Mouse (Mus musculus) kidney, embryonic 16.5 days (tissue): Measurements from ENCODE around the gene Sphkap. TPM values are rescaled to one million over a fixed set of nuclear protein-coding genes. Genes with fewer than 3 reads are reported as not detected.

Experiments
- ATAC-seq: fragments of 200-750 bp; cut with Nextera tagmentation; 2 replicates; pipeline ENCODE4 v1.8.0; 2017; ENCODE audit warnings: moderate TSS enrichment; ENCODE audit not compliant: low FRiP score, low TSS enrichment
- H3K27ac ChIP-seq: fragments of 300-500 bp; sonication (generic); 2 replicates; pipeline ENCODE4 v1.5.1; 2014; ENCODE audit warnings: low read length
- H3K27me3 ChIP-seq: fragments of 300-500 bp; sonication (generic); 2 replicates; pipeline ENCODE4 v1.6.1; 2014; ENCODE audit warnings: low read length, control low read depth, mixed read lengths; ENCODE audit not compliant: insufficient read depth
- H3K36me3 ChIP-seq: fragments of 300-500 bp; sonication (generic); 2 replicates; pipeline ENCODE4 v1.6.1; 2014; ENCODE audit warnings: low read length, control low read depth, mixed read lengths; ENCODE audit not compliant: insufficient read depth
- H3K4me1 ChIP-seq: fragments of 300-500 bp; sonication (generic); 2 replicates; pipeline ENCODE4 v1.6.1; 2014; ENCODE audit warnings: low read length, control low read depth, mixed read lengths; ENCODE audit not compliant: insufficient read depth
- H3K4me2 ChIP-seq: fragments of 300-500 bp; sonication (generic); replicated peaks from 2 replicates; pipeline ENCODE4 v1.6.1; 2014; ENCODE audit warnings: low read depth, low read length
- H3K4me3 ChIP-seq: fragments of 300-500 bp; sonication (generic); 2 replicates; pipeline ENCODE4 v1.5.1; 2014; ENCODE audit warnings: mild to moderate bottlenecking, low read length
- H3K9ac ChIP-seq: fragments of 300-500 bp; sonication (generic); replicated peaks from 2 replicates; pipeline ENCODE4 v1.6.1; 2014; ENCODE audit warnings: low read length
- H3K9me3 ChIP-seq: fragments of 300-500 bp; sonication (generic); 2 replicates; pipeline ENCODE4 v1.6.1; 2016; ENCODE audit warnings: low read length, control low read depth
- WGBS: fragments of 180-500 bp; shearing (Covaris S2); extraction: QIAGEN DNeasy Blood & Tissue Kit; methylation state at CpG from one replicate; pipeline ENCODE4 v1.1.7; 2014; 5-methylcytosine and 5-hydroxymethylcytosine counted together
- polyA plus RNA-seq: library from polyadenylated mRNA; unstranded; fragments of >200 nt; fragmentation: Nextera tagmentation; extraction: Ambion mirVana; gene quantifications from 2 replicates; pipeline ENCODE4 v1.2.1, GENCODE M21; 2015

Gene Sphkap
- polyA plus RNA-seq, 1 experiment from 2014 or later, result 0.10 TPM

DNA sequence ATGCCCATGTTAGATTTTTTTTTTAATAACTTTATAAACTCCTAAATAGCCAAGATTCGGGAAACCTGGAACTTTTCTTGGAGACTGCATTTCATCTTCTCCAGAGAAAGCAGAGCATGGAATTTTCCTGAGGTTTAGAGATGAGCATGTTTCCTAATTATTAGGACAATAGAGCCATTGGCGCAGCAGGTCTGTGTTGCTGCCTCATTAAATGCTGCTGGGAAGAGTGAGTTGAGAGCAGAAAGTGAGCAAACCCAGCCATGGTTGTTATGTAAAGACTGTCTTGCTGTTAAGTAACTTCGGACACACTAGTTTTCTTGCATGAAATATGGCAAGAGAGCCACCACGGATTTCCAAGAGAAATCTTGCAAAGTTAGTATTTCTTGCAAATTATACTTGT is 18.6 kb downstream of the Sphkap start:
- no peaks in the 10 kb centered on the region for H3K27me3 ChIP-seq
- no peaks in the 10 kb centered on the region for H3K36me3 ChIP-seq
- H3K4me1 ChIP-seq, result no peaks in the 10 kb centered on the region
- no peak overlapping the region for H3K9ac ChIP-seq
- ATAC-seq, result no peak
- H3K9me3 ChIP-seq, result no peaks in the 10 kb centered on the region
- no peak overlapping the region for H3K4me3 ChIP-seq
- 81% methylated on average over 4 of the region's 4 CpGs for WGBS
- no peak overlapping the region for H3K4me2 ChIP-seq
- H3K27ac ChIP-seq, result no peak overlapping the region

DNA sequence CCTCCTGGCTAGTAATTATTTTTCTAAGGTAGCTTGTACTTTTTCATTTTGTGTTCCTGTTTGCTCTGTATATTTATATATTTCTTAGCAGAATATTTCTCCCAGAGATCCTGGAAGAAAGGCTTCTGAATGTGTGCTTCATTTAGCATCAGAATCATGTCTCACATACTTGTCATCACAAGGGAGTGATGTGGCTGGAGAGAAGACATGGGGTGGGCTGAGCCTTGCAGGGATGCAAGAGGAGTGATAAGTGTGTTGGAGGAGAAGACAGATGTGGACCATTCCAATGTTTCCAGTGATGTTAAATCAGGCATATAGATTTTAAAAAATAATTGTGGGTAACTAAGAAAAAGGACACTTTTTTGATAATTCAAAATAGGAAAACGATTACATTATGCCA is 30.6 kb downstream of the Sphkap start:
- no peak overlapping the region for H3K4me2 ChIP-seq
- no peaks in the 10 kb centered on the region for H3K27me3 ChIP-seq
- no peak overlapping the region for H3K27ac ChIP-seq
- WGBS, result 69% methylated on average over 1 of the region's 1 CpGs
- no peaks in the 10 kb centered on the region for H3K36me3 ChIP-seq
- no peak overlapping the region for H3K9ac ChIP-seq
- H3K4me3 ChIP-seq, result no peak overlapping the region
- no peaks in the 10 kb centered on the region for H3K4me1 ChIP-seq
- ATAC-seq, result no peak
- no peaks in the 10 kb centered on the region for H3K9me3 ChIP-seq

DNA sequence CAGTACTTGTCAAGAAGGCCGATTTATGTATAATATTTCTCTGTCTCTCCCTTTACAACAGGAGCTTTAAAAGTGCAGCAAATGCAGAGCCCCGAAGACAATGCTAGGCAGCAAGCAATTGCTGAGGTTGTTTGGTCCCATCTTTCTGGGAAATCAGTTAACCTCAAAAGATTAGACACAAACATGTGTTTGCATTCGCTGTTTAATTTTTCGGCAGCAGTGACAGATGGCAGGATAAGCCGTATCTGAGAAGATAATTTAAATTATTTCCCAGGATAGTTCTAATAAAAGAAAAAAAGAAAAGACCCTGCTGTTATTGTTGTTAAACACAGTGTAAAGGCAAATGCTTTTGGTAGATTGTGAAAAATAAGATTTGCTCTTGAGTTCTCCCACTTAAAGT is 41.5 kb downstream of the Sphkap start:
- Histone ChIP-seq H3K9ac (no peak overlapping the region), H3K27ac (no peak overlapping the region), H3K36me3 (no peaks in the 10 kb centered on the region), H3K4me2 (no peak overlapping the region), H3K4me1 (no peaks in the 10 kb centered on the region), H3K9me3 (no peaks in the 10 kb centered on the region), H3K4me3 (no peak overlapping the region), H3K27me3 (no peaks in the 10 kb centered on the region)
- no peak for ATAC-seq
- 87% methylated on average over 5 of the region's 5 CpGs for WGBS

DNA sequence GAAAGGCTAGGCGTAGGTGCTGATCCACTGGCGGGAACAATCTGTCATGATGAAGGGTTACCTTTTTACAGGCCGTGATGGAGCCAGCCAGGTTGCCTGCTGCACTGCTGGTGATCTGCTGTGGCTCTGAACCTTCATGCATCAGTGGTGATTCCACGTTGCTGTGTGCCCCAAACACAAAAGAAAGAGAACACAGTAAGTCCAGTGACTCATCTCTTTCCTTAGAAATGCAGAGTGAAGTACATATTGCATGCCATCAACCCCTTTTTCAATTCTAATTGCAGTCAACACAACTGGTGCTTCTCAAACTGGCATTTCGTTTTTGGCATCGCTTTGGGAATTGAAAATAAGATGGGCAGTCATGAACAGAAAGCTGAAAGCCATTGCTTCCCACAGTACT is 45.8 kb downstream of the Sphkap start:
- H3K4me2 ChIP-seq, result no peak overlapping the region
- WGBS, result 79% methylated on average over 6 of the region's 6 CpGs
- no peaks in the 10 kb centered on the region for H3K36me3 ChIP-seq
- no peaks in the 10 kb centered on the region for H3K4me1 ChIP-seq
- no peak overlapping the region for H3K27ac ChIP-seq
- H3K27me3 ChIP-seq, result no peaks in the 10 kb centered on the region
- H3K9ac ChIP-seq, result no peak overlapping the region
- ATAC-seq, result no peak
- no peaks in the 10 kb centered on the region for H3K9me3 ChIP-seq
- no peak overlapping the region for H3K4me3 ChIP-seq

DNA sequence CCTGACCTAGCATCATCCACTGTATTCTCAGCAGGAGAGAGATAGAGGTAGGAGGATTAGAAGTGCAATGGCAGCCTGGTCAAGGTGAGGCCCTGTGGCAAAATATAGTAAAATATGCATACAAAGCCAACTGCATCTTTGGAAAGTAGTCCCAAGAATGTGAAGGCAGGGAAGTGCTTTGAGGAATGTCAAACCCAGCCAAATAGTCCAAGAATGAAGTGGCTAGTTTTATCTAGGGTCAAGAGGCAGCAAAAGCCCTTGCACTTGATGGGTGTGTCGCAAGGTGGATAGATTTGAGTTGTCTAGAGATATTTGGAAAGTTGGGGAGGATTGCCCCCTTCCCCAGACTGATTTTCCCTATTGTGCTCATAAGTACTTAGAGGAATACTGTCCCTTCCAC is 61.5 kb downstream of the Sphkap start:
- no peak for ATAC-seq
- no peak overlapping the region for H3K9ac ChIP-seq
- no peak overlapping the region for H3K4me2 ChIP-seq
- no peaks in the 10 kb centered on the region for H3K4me1 ChIP-seq
- H3K9me3 ChIP-seq, result no peaks in the 10 kb centered on the region
- H3K27me3 ChIP-seq, result no peaks in the 10 kb centered on the region
- no peak overlapping the region for H3K27ac ChIP-seq
- 78% methylated on average over 1 of the region's 1 CpGs for WGBS
- H3K4me3 ChIP-seq, result no peak overlapping the region
- no peaks in the 10 kb centered on the region for H3K36me3 ChIP-seq

DNA sequence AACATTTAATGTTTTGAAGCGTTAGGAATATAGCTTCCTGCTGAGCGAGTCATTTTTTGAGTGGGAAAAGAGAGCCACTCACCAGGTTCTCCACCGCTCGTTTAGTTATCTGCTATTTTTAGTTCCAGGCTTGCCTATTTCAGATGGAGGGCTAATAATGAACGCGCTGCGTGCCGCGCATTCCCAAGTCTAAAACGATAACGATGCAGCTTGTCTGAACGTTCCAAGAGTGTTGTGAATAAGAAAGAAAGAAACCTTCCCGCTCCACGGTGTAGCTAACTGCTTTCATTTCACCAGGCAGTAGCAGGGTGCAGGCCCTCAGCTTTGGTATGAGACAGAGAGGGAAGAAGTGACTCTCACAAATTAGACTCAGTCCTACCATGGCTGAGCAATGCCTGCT is 62.4 kb downstream of the Sphkap start:
- Histone ChIP-seq H3K27me3 (no peaks in the 10 kb centered on the region), H3K4me2 (no peak overlapping the region), H3K9me3 (no peaks in the 10 kb centered on the region), H3K36me3 (no peaks in the 10 kb centered on the region), H3K9ac (no peak overlapping the region), H3K4me1 (no peaks in the 10 kb centered on the region), H3K4me3 (no peak overlapping the region), H3K27ac (no peak overlapping the region)
- WGBS, result 88% methylated on average over 14 of the region's 14 CpGs
- ATAC-seq, result no peak

DNA sequence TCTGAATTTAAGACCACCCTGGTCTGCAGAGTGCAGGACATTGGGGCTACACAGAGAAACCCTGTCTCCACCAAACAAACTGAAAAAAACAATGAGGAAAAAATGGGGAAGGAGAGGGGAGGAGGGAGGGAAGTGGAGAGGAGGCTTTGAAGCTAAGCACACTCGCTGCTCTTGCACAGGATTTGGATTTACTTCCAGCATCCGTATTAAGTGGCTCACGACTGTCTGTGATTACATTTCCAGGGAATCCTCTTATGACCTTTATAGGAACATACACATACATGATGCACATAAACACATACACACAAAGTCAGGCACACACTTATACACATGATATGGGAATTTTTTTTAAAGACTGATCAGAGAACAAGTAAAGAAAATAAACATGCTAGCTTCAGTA is 62.9 kb downstream of the Sphkap start:
- H3K4me3 ChIP-seq, result no peak overlapping the region
- 63% methylated on average over 3 of the region's 3 CpGs for WGBS

DNA sequence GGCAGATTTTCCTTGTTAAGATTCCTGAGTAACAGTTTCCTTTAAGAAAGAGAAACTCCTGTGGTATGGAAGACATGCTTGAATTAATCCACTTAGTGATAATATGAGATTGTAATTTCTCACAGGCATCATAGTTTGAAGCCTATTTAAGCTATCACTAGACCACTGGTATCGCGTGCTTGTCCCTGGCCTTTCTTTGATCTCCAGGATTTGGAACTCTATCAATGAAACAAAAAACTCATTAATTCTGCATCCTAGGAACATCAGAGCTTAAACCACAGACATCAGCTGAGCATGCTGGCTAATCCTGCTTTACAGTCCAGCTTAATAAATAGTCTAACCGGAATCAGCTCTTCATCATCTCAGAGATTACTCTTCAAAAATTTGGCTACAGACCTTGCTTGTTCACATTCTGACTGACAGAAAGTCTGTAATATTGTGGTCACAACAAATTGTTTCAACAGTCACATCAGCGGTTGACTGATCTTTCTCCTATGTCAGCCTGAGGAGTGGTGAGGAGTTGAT is 65.2 kb downstream of the Sphkap start:
- no peak overlapping the region for H3K9ac ChIP-seq
- no peaks in the 10 kb centered on the region for H3K4me1 ChIP-seq
- ATAC-seq, result no peak
- H3K27me3 ChIP-seq, result no peaks in the 10 kb centered on the region
- no peaks in the 10 kb centered on the region for H3K36me3 ChIP-seq
- H3K4me3 ChIP-seq, result no peak overlapping the region
- H3K27ac ChIP-seq, result no peak overlapping the region
- H3K9me3 ChIP-seq, result no peaks in the 10 kb centered on the region
- H3K4me2 ChIP-seq, result no peak overlapping the region
- WGBS, result 75% methylated on average over 4 of the region's 4 CpGs

More for the DNA sequence above, 62.9 kb downstream of the Sphkap start:
- Histone ChIP-seq H3K9ac (no peak overlapping the region), H3K36me3 (no peaks in the 10 kb centered on the region), H3K9me3 (no peaks in the 10 kb centered on the region), H3K4me1 (no peaks in the 10 kb centered on the region), H3K4me2 (no peak overlapping the region), H3K27me3 (no peaks in the 10 kb centered on the region), H3K27ac (no peak overlapping the region)
- no peak for ATAC-seq

DNA sequence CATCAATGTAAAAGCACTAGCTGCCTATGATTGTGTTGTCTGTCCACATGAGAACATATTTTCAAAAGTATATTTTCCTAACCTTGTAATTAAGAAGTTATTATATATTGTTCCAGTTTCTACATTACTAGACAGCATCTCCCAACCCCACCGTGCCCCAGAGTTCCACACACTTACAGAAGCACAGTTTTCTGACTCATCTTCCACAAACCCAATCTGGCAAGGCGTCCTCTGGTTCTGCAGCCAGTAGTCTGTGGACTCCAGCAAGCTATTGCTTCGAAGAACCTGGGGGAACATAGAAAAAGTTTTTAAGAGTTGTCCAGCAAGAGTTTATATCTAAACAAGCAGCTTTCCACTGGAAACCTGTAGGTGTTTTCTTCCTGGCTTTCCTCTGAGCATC is 68.6 kb downstream of the Sphkap start:
- Histone ChIP-seq H3K4me3 (no peak overlapping the region), H3K4me1 (no peaks in the 10 kb centered on the region), H3K36me3 (no peaks in the 10 kb centered on the region), H3K4me2 (no peak overlapping the region), H3K9me3 (no peaks in the 10 kb centered on the region), H3K9ac (no peak overlapping the region), H3K27ac (no peak overlapping the region), H3K27me3 (no peaks in the 10 kb centered on the region)
- ATAC-seq, result no peak
- WGBS, result 85% methylated on average over 3 of the region's 3 CpGs

DNA sequence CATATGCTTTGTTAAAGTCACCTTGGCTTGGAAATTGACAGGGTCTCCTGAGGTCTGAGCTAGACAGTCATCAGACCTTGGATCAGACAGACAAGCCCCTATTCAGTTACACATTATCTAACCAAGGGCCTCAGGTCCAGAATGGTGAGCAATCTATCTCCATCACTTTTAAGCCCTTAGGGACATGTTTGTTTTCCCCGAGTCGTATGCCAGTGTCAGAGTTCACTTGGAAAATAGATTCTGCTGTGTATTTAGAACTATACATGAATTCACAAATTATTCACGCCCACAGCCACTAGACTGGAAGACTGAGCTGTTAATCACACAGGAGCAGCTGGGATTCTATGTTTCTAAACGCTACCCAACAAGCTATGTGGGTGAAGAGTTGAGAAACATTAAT is 91.1 kb downstream of the Sphkap start:
- Histone ChIP-seq H3K27ac (no peak overlapping the region), H3K4me2 (no peak overlapping the region), H3K4me3 (no peak overlapping the region), H3K9ac (no peak overlapping the region), H3K4me1 (no peaks in the 10 kb centered on the region), H3K27me3 (no peaks in the 10 kb centered on the region), H3K9me3 (no peaks in the 10 kb centered on the region), H3K36me3 (no peaks in the 10 kb centered on the region)
- ATAC-seq, result no peak
- 24% methylated on average over 4 of the region's 4 CpGs for WGBS

DNA sequence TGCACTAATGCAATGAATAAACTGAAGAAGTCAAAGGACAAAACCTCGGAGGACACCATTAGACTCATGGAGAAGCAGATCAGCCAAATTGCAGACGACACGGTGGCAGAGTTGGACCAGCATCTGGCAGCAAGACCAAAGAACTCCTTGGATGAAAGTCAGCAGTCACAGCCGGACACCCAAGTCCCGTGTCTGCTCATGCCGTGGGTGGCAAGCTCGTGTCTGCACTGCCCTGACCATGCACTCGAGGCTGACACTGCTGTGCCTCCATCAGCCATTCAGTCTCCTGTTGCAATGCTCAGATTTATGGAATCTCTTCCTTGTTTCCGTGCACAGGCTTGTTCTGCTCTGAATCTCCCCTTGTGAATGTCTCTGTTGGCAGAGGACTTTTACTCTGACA is 92.9 kb downstream of the Sphkap start:
- Histone ChIP-seq H3K4me2 (no peak overlapping the region), H3K27ac (no peak overlapping the region), H3K4me3 (no peak overlapping the region), H3K9ac (no peak overlapping the region), H3K27me3 (no peaks in the 10 kb centered on the region), H3K4me1 (no peaks in the 10 kb centered on the region), H3K9me3 (no peaks in the 10 kb centered on the region), H3K36me3 (no peaks in the 10 kb centered on the region)
- WGBS, result 78% methylated on average over 9 of the region's 9 CpGs
- ATAC-seq, result no peak
